Mouse (Mus musculus): ENCODE data around the gene Grin2b. TPM values are rescaled to one million over a fixed set of nuclear protein-coding genes. Genes with fewer than 3 reads are reported as not detected.

Gene Grin2b
- total RNA-seq, 2 experiments from 2014 or later, result 343 to 387 TPM

DNA sequence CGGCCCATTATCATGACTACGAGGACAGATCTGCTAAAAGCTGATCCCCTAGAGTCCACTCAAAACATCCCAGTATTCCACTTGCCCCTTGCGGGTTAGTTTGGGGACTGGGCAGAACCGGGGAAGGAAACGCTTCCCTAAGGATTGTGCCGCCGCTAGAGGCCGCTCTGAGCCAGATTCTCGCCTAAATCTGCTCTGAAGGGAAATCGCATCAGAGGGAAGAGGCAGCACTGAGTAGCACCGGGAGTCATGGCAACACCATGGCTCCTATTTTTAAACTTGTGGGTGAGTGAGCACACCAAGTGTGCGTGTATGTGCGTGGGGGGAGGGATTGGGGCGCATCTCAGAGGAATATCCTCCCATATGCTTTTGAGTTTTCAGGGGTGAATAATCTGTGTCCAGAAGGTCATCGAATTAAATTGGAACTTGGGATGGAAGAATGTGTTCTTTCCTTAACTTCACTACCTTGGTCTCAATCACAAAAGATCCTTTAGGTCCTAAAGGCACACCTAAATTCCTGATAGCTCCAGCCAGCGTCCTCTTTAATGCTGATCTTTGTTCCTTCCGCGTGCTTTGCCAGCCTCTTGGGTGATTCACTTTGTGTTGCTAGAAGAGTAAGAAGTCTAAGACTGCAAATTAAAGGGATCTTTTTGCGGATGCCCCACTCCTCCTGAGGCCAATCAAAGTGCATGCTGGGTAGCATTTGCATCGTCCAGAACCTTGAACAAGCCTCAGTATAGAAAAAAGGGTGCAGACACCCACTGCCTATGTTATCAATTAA lies 265.6 kb downstream of the Grin2b start:
- TF ChIP-seq CTCF (conservative IDR thresholded peaks at IDR 0.05), result peak; percentile 93
- Histone ChIP-seq H3K4me3 (peak overlapping the region; percentile 31), H3K27ac (peak overlapping the region; percentile 93)
- peak; percentile 91 to 93 for DNase-seq (ENCODE audit: low spot score in 2 of 2)

DNA sequence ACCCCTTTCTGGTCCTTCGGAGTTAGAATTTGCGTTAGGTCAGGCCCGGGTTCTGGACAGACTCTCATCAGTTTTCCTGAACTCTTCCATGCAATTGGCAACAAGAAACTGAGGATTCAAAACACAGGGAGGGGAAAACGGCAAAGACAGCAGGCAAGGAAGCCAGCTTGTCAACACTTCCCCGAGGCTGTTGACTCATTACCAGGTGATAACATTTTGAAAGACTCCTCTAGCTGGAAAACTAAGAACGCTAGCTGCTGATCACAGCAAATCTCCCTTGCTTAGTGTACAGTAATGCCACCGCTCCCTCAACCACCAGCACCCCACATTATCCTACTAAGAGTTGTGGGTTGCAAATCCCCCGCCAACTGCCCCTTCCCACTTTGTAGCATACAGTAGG lies 266.2 kb downstream of the Grin2b start:
- peak overlapping the region; percentile 93 for H3K27ac ChIP-seq
- DNase-seq (ENCODE audit: low spot score in 2 of 2), result no peak

DNA sequence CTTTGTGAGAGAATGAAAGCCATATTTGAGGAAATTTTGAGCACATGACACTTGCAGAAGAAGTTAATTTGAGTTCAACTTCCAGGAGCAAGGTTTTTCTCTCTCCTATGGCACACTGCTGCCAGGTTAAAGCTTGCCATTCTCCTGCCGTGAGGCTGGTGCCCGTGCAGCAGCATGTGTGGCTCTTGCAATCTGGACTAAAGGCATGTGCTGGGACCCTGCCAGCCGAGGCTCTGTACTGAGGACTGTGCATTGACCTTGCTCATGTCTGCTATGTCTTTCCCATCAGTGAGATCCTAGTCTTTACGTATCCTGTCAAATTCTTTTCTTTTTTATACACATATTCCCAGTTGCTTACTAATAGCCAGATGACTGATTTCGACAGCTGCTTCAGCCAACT lies 268.9 kb downstream of the Grin2b start:
- Histone ChIP-seq H3K4me3 (no peak overlapping the region), H3K27ac (peak overlapping the region; percentile 90)
- no peak for DNase-seq (ENCODE audit: low spot score in 2 of 2)
- TF ChIP-seq CTCF (conservative IDR thresholded peaks at IDR 0.05), result no peak

More for the DNA sequence above, 266.2 kb downstream of the Grin2b start:
- TF ChIP-seq CTCF (conservative IDR thresholded peaks at IDR 0.05), result no peak
- H3K4me3 ChIP-seq, result peak overlapping the region; percentile 31

DNA sequence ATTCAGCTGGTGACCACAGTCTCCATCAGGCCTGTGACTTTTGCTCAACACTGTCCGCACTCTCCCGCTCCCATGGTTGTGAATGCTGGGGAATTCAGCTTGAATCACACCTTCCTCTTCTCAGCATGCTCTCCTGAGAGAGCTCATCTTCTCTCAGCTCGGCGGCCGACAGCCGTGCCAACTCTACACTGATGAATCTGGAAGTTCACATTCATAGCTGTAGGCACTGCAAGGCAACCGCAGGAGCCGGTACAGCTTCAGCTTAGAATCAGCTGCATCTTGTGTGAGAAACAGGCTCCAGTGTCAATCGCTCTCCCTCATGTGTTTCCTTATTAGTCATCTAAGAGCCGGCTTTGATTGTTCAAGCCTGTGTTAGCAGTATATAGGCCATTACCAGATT lies 272.9 kb downstream of the Grin2b start:
- DNase-seq (ENCODE audit: low spot score in 2 of 2), result no peak
- peak overlapping the region; percentile 90 for H3K27ac ChIP-seq
- TF ChIP-seq CTCF (conservative IDR thresholded peaks at IDR 0.05), result no peak
- H3K4me3 ChIP-seq, result no peak overlapping the region

GRCm38 (mm10) chr6:135899225-135899624 lies 274.1 kb downstream of the Grin2b start:
- H3K27ac ChIP-seq, result peak overlapping the region; percentile 90
- TF ChIP-seq CTCF (conservative IDR thresholded peaks at IDR 0.05), result no peak
- no peak overlapping the region; the same call in 1 of the 2 replicates for H3K4me3 ChIP-seq
- peak; percentile 69 to 76 for DNase-seq (ENCODE audit: low spot score in 2 of 2)

DNA sequence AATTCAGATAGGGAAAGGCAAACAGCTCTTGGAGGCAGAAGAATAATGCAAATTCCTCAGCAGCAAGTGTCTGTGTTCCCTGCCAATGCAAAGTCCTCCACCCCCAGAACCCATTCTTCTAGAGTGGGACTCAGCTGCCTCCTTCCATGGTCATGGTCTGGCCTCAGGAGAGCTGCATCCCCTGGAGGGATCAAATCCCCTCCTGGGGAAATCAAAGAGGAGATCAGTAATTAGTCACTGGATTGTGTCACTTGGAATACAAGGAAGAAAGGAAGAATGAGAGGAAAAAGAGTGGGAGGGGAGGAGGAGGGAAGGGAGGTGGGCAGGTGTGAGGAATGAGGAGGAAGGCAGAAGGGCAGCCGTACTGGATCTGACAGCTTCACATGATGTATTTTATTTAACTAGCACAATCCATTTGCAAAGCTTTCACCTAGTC lies 278.5 kb downstream of the Grin2b start:
- no peak for DNase-seq (ENCODE audit: low spot score in 2 of 2)
- no peak for TF ChIP-seq CTCF (conservative IDR thresholded peaks at IDR 0.05)
- peak overlapping the region; percentile 78 for H3K27ac ChIP-seq

DNA sequence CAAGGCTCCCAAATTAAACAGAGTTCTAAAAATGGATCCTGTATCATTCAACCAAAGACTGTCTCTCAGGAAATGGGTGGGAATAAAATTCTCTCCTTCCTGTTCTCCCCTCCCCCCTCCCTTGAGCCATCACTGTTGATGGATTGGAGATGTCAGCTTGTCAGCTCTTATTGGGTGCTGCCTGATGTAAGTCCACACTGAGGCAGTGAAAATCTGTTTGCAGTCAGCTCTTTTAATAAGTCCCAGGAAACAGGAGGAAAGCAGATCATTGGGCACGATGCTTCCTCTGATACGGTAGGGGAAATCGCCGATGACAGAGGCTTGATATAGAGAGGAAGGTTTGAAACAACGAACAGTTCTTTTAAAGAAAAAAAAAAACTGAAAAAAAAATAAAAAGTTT lies 290.7 kb downstream of the Grin2b start:
- no peak for DNase-seq (ENCODE audit: low spot score in 2 of 2)
- TF ChIP-seq CTCF (conservative IDR thresholded peaks at IDR 0.05), result no peak
- Histone ChIP-seq H3K27ac (peak overlapping the region; percentile 21; the same call in 1 of the 2 replicates), H3K4me3 (no peak overlapping the region)

More for the DNA sequence above, 278.5 kb downstream of the Grin2b start:
- no peak overlapping the region for H3K4me3 ChIP-seq

DNA sequence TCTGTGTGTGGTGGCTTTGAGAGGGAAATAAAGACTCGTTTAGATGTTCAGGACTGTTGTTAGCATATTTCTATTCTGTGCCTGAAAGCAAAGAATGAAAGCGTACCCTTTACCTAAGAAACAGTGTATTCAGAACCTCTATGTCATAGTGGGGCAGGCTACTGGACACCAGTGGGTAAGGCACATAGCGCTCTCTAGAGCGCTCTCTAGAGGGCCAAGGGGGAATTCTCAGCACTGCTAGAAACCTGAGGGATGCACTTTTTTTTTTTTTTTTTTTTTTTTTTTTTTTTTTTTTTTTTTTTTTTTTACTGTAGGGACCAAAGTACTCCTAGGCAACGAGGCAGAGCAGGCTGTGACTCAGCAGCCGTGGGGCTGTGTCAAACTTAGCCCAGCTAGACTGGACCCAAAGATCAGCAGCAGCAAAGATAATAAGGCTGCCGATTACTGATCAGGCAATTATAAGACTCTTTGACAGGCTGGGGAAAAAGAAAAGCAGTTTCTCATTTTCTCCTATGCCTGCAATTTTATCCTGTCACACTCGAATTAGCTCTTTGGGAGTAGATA lies 297.1 kb downstream of the Grin2b start:
- H3K27ac ChIP-seq, result peak overlapping the region; percentile 66
- TF ChIP-seq CTCF (conservative IDR thresholded peaks at IDR 0.05), result peak; percentile 54
- no peak overlapping the region for H3K4me3 ChIP-seq
- no peak for DNase-seq (ENCODE audit: low spot score in 2 of 2)

DNA sequence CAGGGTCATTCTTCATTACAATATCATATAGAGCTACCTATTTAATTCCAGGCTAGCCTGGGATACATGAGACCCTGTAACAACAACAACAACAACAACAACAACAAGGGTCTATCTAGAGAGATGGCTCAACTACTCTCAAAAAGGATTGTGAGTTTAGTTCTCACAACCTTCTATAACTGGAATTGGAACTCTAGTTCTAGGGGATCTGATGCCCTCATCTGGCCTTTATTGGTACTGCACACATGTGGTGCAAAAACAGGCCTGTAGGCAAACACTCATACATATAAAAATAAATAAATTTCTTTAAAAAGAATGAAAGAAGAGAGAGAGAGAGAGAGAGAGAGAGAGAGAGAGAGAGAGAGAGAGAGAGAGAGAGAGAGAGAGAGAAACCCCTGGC lies 298.7 kb downstream of the Grin2b start:
- TF ChIP-seq CTCF (conservative IDR thresholded peaks at IDR 0.05), result peak; percentile 64
- no peak for DNase-seq (ENCODE audit: low spot score in 2 of 2)
- Histone ChIP-seq H3K4me3 (no peak overlapping the region), H3K27ac (peak overlapping the region; percentile 58; the same call in 1 of the 2 replicates)

DNA sequence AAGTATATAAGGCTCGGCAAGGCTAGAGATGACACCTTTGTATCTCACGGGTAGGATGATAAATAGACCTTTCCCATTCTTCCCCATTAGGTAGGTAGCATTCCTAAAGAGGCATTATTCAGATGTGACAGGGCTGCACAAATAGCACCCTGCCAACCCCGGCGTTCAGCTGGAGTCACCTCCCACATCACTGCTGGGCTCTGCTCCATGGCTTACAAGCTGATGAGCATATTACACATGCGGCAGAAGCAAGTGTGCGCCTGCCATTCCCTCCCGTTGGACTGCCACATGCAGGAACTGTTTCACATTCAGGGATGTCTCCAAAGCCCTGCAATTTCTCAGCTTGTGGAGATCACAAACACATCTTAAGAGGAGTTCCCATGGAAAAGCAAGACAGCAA lies 307.5 kb downstream of the Grin2b start:
- peak; percentile 71 to 79 for DNase-seq (ENCODE audit: low spot score in 2 of 2)
- Histone ChIP-seq H3K27ac (peak overlapping the region; percentile 75), H3K4me3 (no peak overlapping the region)
- no peak for TF ChIP-seq CTCF (conservative IDR thresholded peaks at IDR 0.05)

DNA sequence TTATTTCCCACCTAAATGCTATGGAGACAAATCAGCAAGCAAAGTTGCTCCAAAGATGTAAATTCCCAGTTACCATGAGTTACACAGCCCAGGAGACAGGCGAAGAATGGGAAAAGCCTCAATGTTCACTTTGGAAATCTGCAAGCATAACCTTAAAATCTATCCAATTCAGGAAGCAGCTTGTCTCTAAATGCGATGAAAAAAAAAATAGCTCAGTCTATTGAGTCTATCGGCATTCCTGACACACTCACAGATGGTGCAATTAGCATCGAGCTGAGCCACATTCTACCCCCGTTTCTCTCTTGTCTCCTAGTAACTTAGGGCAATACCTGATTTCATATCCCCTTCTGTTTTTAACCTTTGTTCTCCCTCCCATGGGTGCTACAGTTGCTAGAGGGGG lies 309.3 kb downstream of the Grin2b start:
- no peak overlapping the region; the same call in 1 of the 2 replicates for H3K4me3 ChIP-seq
- no peak for TF ChIP-seq CTCF (conservative IDR thresholded peaks at IDR 0.05)
- peak overlapping the region; percentile 91 for H3K27ac ChIP-seq
- peak; percentile 40 to 76 for DNase-seq (ENCODE audit: low spot score in 2 of 2)

DNA sequence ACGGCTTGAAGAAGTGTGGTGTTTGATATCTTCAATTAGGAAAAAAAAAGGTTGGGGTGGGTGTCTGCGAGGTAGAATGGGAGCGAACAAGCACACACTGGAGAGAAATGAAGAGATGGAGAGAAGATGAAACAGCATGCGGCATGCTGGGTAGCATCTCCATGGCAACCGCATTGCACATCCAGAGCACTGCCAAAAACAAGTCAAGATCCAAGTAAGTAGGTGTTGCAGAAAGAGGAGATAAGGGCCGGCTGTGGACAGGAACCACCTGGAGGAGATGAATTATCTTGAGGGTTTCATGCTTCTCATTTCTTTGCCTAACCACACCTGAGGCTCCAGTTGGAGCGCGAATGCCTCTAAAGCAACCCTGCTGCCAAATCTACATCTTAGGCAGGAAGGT lies 313.8 kb downstream of the Grin2b start:
- peak; percentile 48 to 86 for DNase-seq (ENCODE audit: low spot score in 2 of 2)
- TF ChIP-seq CTCF (conservative IDR thresholded peaks at IDR 0.05), result no peak
- no peak overlapping the region for H3K4me3 ChIP-seq
- peak overlapping the region; percentile 91 for H3K27ac ChIP-seq

- peak in 1 of 2 experiments; percentile 41 for DNase-seq (ENCODE audit: low spot score in 2 of 2)
- Histone ChIP-seq H3K27ac (peak overlapping the region; percentile 84), H3K4me3 (no peak overlapping the region)
- no peak for TF ChIP-seq CTCF (conservative IDR thresholded peaks at IDR 0.05)
Measured at GRCm38 (mm10) chr6:135854173-135854591, 319.1 kb downstream of the Grin2b start.

Data from layer of hippocampus, adult 2 months (tissue).